Mouse (Mus musculus) B cell, adult 2 months (primary cell): Measurements from ENCODE around the gene Etfa.

ENCODE experiments used
- DNase-seq, 2 experiments: peaks; one replicate each; pipeline ENCODE4 v3.0.0; 2022

The Etfa gene

GRCm38 (mm10) chr9:55512027-55512543, at the start of gene Etfa:
Gene Etfa, minus strand, starts transcription at chr9:55512243.
- DNase-seq: peak; percentile 91 to 92

- no peak for DNase-seq
Measured at GRCm38 (mm10) chr9:55560960-55561359, 48.9 kb upstream of the Etfa start.

DNA sequence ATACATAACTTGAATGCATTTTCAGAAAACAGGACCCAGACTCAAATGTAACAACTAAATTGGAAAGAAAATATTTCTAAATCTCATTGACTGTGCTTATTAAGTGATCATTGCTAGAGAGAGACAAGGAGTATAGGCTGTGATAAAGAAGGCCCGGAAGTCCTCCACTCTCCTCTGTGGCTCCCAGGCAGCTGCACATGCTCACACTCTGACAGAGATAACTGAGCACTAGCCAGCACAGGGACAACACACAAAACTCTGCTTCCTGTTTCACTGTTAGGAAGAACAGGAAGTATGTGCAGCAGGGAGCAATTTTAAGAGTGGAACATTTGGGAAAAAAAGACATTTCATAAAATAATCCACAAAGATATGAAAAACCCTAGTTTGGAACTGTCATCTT, 42.9 kb upstream of the Etfa start:
- no peak for DNase-seq

DNA sequence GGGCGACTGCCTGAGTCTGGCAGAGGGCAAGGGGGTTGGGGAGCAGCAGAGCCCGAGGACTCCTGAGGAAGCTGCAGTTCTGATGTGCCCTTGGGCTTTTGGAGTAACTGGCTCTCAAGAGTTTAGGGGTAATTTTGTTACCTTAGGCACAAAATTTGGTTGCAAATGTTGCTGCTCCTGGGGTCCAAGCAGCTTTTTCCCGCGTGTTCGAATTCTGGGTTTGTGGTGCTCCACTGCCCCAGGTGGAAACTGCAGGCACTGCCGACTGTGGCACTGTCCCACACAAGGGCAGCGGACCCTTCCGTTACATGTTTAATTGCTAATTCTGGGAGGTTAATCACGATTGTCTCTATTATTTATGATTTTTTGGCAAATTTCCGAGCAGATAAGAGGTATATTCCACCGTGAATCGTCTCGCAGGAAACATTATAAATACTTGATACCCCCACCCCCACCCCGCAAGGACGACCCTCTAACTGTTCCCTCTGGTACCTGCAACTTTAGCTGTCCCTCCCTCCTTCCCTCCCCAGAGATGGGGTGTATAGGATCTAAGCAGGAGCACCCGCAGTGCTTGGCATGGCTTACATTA, 37.4 kb upstream of the Etfa start:
- no peak for DNase-seq

- DNase-seq: no peak
Measured at GRCm38 (mm10) chr9:55548871-55549270, 36.8 kb upstream of the Etfa start.

GRCm38 (mm10) chr9:55546176-55547010, 34.4 kb upstream of the Etfa start:
- DNase-seq: peak; percentile 73

DNA sequence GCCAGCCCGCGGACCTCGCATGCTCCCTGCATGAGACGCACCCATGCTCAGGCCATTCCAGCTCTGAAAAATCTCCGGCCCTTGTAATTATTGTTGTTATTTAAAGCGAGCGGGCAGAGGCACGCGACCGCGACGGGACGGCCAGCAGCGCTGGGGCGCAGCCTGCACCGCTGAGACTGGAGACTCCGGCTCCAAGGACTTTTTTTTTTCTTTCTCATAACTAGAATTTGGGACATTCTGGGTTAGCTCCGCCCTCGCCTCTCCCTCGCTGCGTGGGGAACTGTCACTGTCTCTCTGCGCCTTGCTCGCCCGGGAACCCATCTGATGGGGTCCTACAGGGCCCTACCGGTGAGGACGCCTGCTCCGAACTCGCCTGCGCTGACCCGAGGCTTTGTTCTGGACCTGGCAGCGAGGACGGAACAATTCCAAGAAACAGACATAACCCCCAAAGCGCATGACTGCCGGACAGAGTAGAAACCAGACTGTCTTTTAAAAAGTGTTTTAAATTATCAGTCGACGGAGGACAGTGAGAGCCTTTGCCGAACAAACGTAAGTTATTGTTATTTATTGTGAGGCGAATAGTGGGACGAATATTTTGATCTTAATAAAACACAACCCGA, 33.6 kb upstream of the Etfa start:
- DNase-seq: peak in 1 of 2 experiments; percentile 36

DNA sequence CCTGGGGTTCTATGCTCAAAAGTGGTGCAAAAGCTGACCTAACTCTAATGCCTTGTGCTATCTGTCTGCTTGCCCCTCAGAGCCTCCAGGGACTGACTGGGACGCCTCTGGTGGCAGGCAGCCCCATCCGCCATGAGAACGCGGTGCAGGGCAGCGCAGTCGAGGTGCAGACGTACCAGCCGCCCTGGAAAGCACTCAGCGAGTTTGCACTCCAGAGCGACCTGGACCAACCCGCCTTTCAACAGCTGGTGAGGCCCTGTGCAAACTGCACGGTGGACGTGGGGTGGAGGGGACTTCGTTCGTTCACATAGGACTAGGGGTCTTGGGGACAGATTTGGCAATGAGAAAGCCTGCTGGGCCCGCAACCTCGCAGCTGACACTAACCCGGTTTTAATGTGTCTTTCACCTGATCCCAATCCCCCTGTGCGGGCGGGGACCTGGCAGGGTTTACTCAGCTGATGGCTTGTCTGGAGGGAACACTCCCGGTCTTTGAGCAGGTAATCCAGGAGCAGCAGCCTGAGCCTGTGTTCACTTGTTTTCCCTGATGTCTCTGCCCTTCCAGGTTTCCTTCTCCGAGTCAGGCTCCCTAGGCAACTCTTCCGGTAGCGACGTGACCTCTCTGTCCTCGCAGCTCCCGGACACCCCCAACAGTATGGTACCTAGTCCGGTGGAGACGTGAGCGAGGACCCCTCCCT, 33.0 kb upstream of the Etfa start:
- DNase-seq: peak; percentile 52 to 63

- DNase-seq: peak; percentile 53 to 70
Measured at GRCm38 (mm10) chr9:55543703-55544401, 31.8 kb upstream of the Etfa start.

- peak; percentile 44 to 53 for DNase-seq
Measured at GRCm38 (mm10) chr9:55543336-55543702, 31.3 kb upstream of the Etfa start.

DNA sequence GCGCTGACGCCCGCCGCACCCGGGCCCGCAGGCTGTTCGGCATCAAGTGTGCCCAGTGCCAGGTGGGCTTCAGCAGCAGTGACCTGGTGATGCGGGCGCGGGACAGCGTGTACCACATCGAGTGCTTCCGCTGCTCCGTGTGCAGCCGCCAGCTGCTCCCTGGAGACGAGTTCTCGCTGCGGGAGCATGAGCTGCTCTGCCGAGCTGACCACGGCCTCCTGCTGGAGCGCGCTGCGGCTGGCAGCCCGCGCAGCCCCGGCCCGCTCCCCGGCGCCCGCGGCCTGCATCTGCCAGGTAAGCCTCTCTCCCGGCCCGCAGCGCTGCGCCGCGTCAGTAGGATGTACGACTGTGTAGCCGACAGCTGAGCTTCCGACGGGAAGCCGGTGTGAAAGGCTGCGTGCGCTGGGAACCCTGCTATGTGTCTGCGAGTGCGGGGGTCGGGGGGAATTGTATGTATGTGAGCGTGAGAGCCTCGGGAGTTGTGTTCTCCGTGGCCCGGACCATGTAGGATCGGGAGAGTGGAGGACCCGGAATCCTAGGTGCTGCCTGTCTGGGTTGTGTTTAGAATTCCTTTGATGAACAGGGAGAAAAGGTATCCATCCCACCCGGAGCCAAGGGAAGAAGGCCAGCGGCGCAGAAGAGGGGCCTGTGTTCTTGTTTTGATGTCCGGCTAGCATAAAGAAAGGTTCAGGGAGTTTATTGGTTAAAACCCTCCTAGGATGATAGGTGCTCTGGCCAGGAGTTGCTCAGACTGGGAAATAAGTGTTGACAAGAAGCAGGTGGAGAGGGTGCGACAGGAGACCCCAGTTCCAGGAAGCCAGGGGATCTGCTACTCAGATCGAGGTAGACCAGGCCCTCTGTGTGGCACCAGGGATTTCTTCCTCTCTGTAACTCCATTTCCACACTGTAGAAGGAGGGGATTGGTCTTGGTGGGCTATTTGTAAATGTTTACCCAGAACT, 30.6 kb upstream of the Etfa start:
- DNase-seq: peak; percentile 49 to 63

DNA sequence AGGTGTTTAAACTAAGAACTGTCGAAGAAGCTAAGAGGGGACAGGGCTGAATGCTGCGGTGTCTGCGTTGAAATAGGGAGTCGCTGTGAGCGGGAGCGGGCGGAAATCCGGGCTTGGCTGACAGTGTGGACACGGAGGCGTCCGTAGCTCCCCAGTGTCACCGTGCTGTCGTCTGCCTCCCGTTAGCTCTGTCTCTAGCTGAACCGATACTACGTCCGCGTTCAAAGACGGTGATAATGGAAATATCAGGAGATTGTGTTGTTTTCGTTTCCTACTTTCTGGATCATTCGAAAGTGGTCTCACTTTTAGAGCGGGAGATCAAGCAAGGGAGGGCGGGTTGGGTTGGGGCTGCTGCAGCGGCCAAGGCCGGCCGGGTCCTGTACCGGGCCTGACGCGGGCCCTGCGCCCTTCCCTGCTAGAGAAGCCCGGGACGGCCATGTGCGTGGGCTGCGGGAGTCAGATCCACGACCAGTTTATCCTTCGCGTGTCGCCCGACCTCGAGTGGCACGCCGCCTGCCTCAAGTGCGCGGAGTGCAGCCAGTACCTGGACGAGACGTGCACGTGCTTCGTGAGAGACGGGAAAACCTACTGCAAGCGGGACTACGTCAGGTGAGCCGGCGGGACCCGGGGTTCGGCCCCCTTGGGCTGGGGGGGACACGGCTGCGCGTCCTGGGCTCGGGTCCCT, 29.8 kb upstream of the Etfa start:
- DNase-seq: peak; percentile 53 to 63

- DNase-seq: peak; percentile 77
Measured at GRCm38 (mm10) chr9:55540888-55541287, 28.8 kb upstream of the Etfa start.

- peak; percentile 32 to 45 for DNase-seq
Measured at GRCm38 (mm10) chr9:55540391-55540770, 28.3 kb upstream of the Etfa start.

- peak; percentile 35 to 45 for DNase-seq
Measured at GRCm38 (mm10) chr9:55539661-55540390, 27.8 kb upstream of the Etfa start.

DNA sequence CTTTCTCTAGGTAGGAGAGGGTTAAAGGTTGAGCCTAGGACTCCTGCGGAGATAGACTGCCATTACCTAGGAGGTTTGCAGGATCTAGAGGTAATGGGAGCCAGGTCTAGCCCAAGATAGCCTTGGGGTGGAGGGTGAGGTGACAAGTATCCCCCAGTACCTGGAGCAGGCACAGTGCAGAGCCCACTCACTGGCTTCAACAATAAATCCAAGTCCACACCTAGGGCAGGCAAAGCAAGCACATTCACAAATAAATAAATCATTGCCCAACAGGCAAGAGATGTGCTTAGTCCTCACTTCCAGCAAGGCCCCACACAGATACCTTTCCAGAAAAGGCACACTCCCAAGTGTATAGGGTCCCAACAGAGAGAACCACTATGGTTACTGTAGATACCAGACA, 27.0 kb upstream of the Etfa start:
- DNase-seq: peak in 1 of 2 experiments; percentile 12

GRCm38 (mm10) chr9:55538377-55538776, 26.3 kb upstream of the Etfa start, which contains the start of gene Isl2:
Gene Isl2, plus strand, starts transcription at chr9:55538672.
- no peak for DNase-seq

DNA sequence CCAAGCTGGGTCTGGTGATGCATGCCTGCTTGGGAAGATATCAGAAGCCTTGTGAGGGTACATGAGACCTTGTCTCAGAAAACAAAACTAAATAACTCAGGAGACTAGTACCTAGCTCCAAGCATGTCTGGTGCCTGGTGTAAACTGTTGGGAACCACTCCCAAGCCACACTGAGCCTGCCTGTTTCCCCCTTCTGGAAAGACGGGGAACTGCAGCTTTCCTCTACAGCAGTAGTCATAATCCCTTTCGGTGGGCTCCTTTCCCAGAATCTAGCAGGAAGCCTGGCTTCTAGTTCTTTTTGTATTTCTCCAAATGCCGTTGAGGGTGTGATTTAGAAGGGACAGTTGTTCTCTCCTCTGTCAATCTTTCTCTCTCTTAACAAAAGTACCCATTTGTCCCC, 23.9 kb upstream of the Etfa start:
- peak; percentile 62 to 63 for DNase-seq

- peak; percentile 54 to 58 for DNase-seq
Measured at GRCm38 (mm10) chr9:55525716-55526115, 13.7 kb upstream of the Etfa start.

DNA sequence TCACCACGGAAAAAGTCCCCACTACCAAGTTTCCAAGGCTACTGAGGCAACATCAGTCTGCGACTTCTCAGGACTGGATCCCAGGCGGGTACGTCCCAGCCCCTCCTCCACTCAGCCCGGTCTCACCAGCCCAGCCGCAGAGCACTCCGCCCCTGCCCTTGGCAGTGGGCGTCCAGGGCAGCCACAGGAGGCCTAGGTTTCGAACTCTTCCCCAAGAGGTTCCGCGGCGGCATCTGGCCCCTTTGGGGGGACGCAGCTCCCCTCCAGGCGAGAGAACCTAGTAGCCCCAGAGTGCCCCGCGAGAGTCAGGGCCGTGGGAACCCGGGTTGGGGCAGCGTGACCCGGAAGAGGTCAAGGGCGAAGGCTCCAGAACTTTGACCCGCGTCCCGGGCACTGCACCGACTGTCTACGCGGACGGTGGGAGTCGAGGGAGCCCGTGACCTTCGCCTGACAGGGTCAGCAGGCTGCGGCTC, 486 bp downstream of the Etfa start:
- no peak for DNase-seq
